Mouse (Mus musculus): ENCODE measurements around the gene Nmt2. TPM values are rescaled to one million over a fixed set of nuclear protein-coding genes. Genes with fewer than 3 reads are reported as not detected.

Nmt2 gene
- total and polyA plus RNA-seq, 3 experiments: 19.9 to 34.1 TPM; not detected in 1

DNA sequence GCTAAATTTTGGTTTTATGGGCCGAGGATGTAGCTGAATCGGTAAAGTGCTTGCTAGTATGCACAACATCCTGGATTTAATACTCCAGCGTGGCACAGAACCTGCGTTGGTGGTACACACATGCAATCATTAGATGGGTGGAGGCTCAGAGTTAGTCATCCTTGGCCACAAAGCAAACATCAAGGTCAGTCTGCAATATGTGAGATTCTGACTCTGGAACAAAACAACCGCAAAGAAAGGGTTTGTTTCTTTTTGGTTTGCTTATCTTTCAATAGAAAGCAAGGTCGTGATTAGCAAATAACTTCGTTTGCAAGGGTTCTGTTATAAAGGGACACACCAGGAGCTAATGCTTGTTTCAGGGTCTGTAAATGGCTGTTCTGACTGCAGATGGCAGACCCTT is 6.5 kb upstream of the Nmt2 start:
- DNase-seq (ENCODE audit: low read depth, low spot score): no peak
- TF ChIP-seq ELF1 (IDR thresholded peaks at IDR 0.05; ENCODE audit: low read depth, low read length) (no peak), MAX (IDR thresholded peaks at IDR 0.05; ENCODE audit: low read length) (no peak), POLR2AphosphoS2 (IDR thresholded peaks at IDR 0.05; ENCODE audit: low read length) (no peak), GATA1 (IDR thresholded peaks at IDR 0.05; ENCODE audit: low read depth, low read length) (no peak), TBP (IDR thresholded peaks at IDR 0.05; ENCODE audit: low read depth, low read length) (no peak), BHLHE40 (IDR thresholded peaks at IDR 0.05; ENCODE audit: borderline replicate concordance, low read depth, low read length) (no peak), GABPA (IDR thresholded peaks at IDR 0.05; ENCODE audit: low read depth, low read length) (no peak), CTCF (IDR thresholded peaks at IDR 0.05 in 2 of 3, conservative IDR thresholded peaks at IDR 0.05 in 1 of 3; ENCODE audit: control insufficient read depth in 1 of 3, insufficient read depth in 1 of 3, low read depth in 2 of 3, low read length in 3 of 3, poor library complexity in 1 of 3, severe bottlenecking in 1 of 3) (no peak), SMC3 (IDR thresholded peaks at IDR 0.05; ENCODE audit: low read depth, low read length) (no peak), MXI1 (IDR thresholded peaks at IDR 0.05; ENCODE audit: low read depth, low read length) (no peak), MAFK (IDR thresholded peaks at IDR 0.05; ENCODE audit: borderline replicate concordance, low read depth, low read length) (no peak), MYB (IDR thresholded peaks at IDR 0.05; ENCODE audit: low read depth, low read length) (no peak), POLR2AphosphoS5 (IDR thresholded peaks at IDR 0.05; ENCODE audit: borderline replicate concordance, low read depth, low read length) (no peak), NELFE (IDR thresholded peaks at IDR 0.05; ENCODE audit: low read depth, low read length) (no peak), ZKSCAN1 (IDR thresholded peaks at IDR 0.05; ENCODE audit: low read depth, low read length) (no peak), NRF1 (IDR thresholded peaks at IDR 0.05; ENCODE audit: insufficient read depth, low read depth, low read length, poor library complexity, severe bottlenecking) (no peak), HCFC1 (IDR thresholded peaks at IDR 0.05; ENCODE audit: low read depth, low read length) (no peak)
- no peaks in the 10 kb centered on the region for H3K79me2 ChIP-seq (ENCODE audit: control insufficient read depth, insufficient read depth, low read length, poor library complexity)
- H3K27ac ChIP-seq (ENCODE audit: control insufficient read depth, low read depth, low read length): no peak overlapping the region
- no peaks in the 10 kb centered on the region for H3K27me3 ChIP-seq (ENCODE audit: control insufficient read depth in 1 of 2, insufficient read depth in 2 of 2, low read length in 2 of 2)
- H3K36me3 ChIP-seq (ENCODE audit: control insufficient read depth in 1 of 2, insufficient read depth in 2 of 2, low read length in 2 of 2): peaks cover 0 to 4% of the 10 kb centered on the region in 2 experiments; a peak in 2 of 4 replicates
- H3K4me3 ChIP-seq (ENCODE audit: control insufficient read depth in 1 of 2, insufficient read depth in 1 of 2, low read depth in 2 of 2, low read length in 2 of 2): no peak overlapping the region
- no peaks in the 10 kb centered on the region for H3K9me3 ChIP-seq (replicated peaks; ENCODE audit: insufficient read depth, low read length)
- no peak overlapping the region for H3K9ac ChIP-seq (ENCODE audit: control insufficient read depth, low read depth, low read length, poor library complexity, severe bottlenecking)
- no peaks in the 10 kb centered on the region; a peak in 1 of 4 replicates for H3K4me1 ChIP-seq (ENCODE audit: control insufficient read depth in 1 of 2, insufficient read depth in 2 of 2, low read length in 2 of 2)

- H3K4me3 ChIP-seq (ENCODE audit: control insufficient read depth in 1 of 2, insufficient read depth in 1 of 2, low read depth in 2 of 2, low read length in 2 of 2): no peak overlapping the region
- DNase-seq (ENCODE audit: low read depth, low spot score): no peak
- H3K9me3 ChIP-seq (replicated peaks; ENCODE audit: insufficient read depth, low read length): no peaks in the 10 kb centered on the region
- peaks cover 5 to 12% of the 10 kb centered on the region in 2 experiments; a peak in 3 of 4 replicates for H3K4me1 ChIP-seq (ENCODE audit: control insufficient read depth in 1 of 2, insufficient read depth in 2 of 2, low read length in 2 of 2)
- no peak overlapping the region for H3K9ac ChIP-seq (ENCODE audit: control insufficient read depth, low read depth, low read length, poor library complexity, severe bottlenecking)
- no peak overlapping the region for H3K27ac ChIP-seq (ENCODE audit: control insufficient read depth, low read depth, low read length)
- H3K27me3 ChIP-seq (ENCODE audit: control insufficient read depth in 1 of 2, insufficient read depth in 2 of 2, low read length in 2 of 2): no peaks in the 10 kb centered on the region
- peaks cover 13% of the 10 kb centered on the region for H3K79me2 ChIP-seq (ENCODE audit: control insufficient read depth, insufficient read depth, low read length, poor library complexity)
- TF ChIP-seq NELFE (IDR thresholded peaks at IDR 0.05; ENCODE audit: low read depth, low read length): no peak
- no peak for TF ChIP-seq MEF2A (IDR thresholded peaks at IDR 0.05; ENCODE audit: extremely low read depth, insufficient replicate concordance, low read depth, low read length, poor library complexity, severe bottlenecking)
- no peak for TF ChIP-seq JUND (IDR thresholded peaks at IDR 0.05; ENCODE audit: low read depth, low read length)
- no peak for TF ChIP-seq GABPA (IDR thresholded peaks at IDR 0.05; ENCODE audit: low read depth, low read length)
- TF ChIP-seq RCOR1 (IDR thresholded peaks at IDR 0.05; ENCODE audit: low read depth, low read length): no peak
- TF ChIP-seq MYC (IDR thresholded peaks at IDR 0.05; ENCODE audit: low read depth, low read length): no peak
- TF ChIP-seq CHD1 (IDR thresholded peaks at IDR 0.05; ENCODE audit: low read depth, low read length): no peak
- no peak for TF ChIP-seq NRF1 (IDR thresholded peaks at IDR 0.05; ENCODE audit: insufficient read depth, low read depth, low read length, poor library complexity, severe bottlenecking)
- no peak for TF ChIP-seq ZMIZ1 (IDR thresholded peaks at IDR 0.05; ENCODE audit: low read depth, low read length)
- no peak for TF ChIP-seq KAT2A (conservative IDR thresholded peaks at IDR 0.05; ENCODE audit: low read depth, low read length)
- TF ChIP-seq MAFK (IDR thresholded peaks at IDR 0.05; ENCODE audit: borderline replicate concordance, low read depth, low read length): no peak
- TF ChIP-seq UBTF (IDR thresholded peaks at IDR 0.05; ENCODE audit: borderline replicate concordance, insufficient read depth, low read depth, low read length): no peak
- TF ChIP-seq MAZ (IDR thresholded peaks at IDR 0.05; ENCODE audit: low read depth, low read length): no peak
- no peak for TF ChIP-seq ZKSCAN1 (IDR thresholded peaks at IDR 0.05; ENCODE audit: low read depth, low read length)
- TF ChIP-seq MAX (IDR thresholded peaks at IDR 0.05; ENCODE audit: low read length): no peak
- no peak for TF ChIP-seq TCF12 (IDR thresholded peaks at IDR 0.05; ENCODE audit: low read depth, low read length)
- no peak for TF ChIP-seq HCFC1 (IDR thresholded peaks at IDR 0.05; ENCODE audit: low read depth, low read length)
- peaks cover 0 to 17% of the 10 kb centered on the region in 2 experiments; a peak in 2 of 4 replicates for H3K36me3 ChIP-seq (ENCODE audit: control insufficient read depth in 1 of 2, insufficient read depth in 2 of 2, low read length in 2 of 2)
Measured at GRCm38 (mm10) chr2:3281311-3281710, 2.7 kb upstream of the Nmt2 start.

All from MEL (cell line).